Mouse (Mus musculus): ENCODE results near the gene Bcl2a1a.
"Not testable (repeated sequence)": the region's sequence is repeated elsewhere in the genome, so short reads cannot be mapped to it uniquely, and the experiment has no call there.

GRCm38 (mm10) chr9:88938312-88938711 is 18.4 kb upstream of the Bcl2a1a start:
- TF ChIP-seq CTCF (IDR thresholded peaks at IDR 0.05; ENCODE audit: borderline replicate concordance, extremely low read depth, insufficient read depth, insufficient read length); POLR2A (IDR thresholded peaks at IDR 0.05; ENCODE audit: borderline replicate concordance, extremely low read depth, insufficient read depth, insufficient read length, poor library complexity, severe bottlenecking): not testable (repeated sequence)

Data from brain, embryonic 14.5 days (tissue).